Mouse (Mus musculus) left cerebral cortex, adult 8-10 months (tissue): Measurements from ENCODE around the gene Mrpl41. TPM values are rescaled to one million over a fixed set of nuclear protein-coding genes. Genes with fewer than 3 reads are reported as not detected.
"Not testable (repeated sequence)": the region's sequence is repeated elsewhere in the genome, so short reads cannot be mapped to it uniquely, and the experiment has no call there.

Source experiments
- DNase-seq, 2 experiments: peaks; one replicate each; pipeline ENCODE4 v3.0.0; 2022; ENCODE audit warnings: low spot score in 2 of 2
- total RNA-seq, 4 experiments: library from RNA; stranded (reverse); gene quantifications; 2 replicates each; pipeline ENCODE4 v1.2.4; 2022

Mrpl41 gene
- total RNA-seq, result 10 to 100 TPM; 73.6 to 77.5 (median 75.6) TPM

DNA sequence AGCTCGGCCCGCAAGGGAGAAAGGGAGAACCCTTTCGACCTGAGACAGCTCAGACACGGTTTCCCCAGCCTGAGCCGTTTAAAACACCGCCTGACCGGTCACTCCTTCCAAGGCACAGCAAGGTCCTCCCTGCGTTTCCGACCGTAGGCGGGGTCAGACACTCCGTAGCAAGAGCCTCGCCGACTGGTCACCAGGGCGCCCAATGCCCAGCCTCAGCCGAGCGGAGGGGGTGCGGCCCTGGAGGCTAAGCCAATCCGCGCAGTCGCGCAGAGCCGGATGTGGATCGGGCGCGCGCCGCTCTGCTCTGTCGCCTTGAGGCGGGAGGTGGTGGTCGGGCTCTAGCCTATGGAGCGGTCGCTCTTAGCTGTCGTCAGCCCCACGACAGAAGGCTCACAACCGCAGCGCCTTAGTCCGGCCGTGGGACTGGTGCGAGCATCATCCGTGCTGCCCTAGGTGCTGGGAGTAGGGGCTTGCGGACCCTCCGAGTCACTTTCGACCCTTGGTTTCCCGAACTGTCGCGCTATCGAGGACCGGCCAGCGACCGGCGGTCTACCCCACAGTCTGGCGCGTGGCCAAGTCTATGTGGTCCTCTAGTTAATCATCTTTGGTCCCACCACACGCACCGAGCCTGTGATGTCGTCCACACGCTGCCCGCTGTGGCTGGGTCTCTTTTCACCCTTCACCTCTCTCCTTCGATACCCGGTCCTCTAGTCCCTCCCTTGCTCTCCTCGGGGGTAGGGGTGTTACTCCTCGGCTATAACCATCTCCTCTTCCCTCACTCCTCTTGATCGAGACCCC lies at the start of gene Mrpl41:
Gene Mrpl41, minus strand, starts transcription at position 193 of the 798 bp plus-strand sequence.
- DNase-seq, result peak; percentile 84 to 98

- DNase-seq, result no peak
These were observed 47.8 kb upstream of the Mrpl41 start for GRCm38 (mm10) chr2:25022678-25023077.

- DNase-seq, result no peak
These were observed 33.4 kb upstream of the Mrpl41 start for GRCm38 (mm10) chr2:25008250-25008649.

GRCm38 (mm10) chr2:25006767-25007166 lies 31.9 kb upstream of the Mrpl41 start:
- DNase-seq, result no peak

DNA sequence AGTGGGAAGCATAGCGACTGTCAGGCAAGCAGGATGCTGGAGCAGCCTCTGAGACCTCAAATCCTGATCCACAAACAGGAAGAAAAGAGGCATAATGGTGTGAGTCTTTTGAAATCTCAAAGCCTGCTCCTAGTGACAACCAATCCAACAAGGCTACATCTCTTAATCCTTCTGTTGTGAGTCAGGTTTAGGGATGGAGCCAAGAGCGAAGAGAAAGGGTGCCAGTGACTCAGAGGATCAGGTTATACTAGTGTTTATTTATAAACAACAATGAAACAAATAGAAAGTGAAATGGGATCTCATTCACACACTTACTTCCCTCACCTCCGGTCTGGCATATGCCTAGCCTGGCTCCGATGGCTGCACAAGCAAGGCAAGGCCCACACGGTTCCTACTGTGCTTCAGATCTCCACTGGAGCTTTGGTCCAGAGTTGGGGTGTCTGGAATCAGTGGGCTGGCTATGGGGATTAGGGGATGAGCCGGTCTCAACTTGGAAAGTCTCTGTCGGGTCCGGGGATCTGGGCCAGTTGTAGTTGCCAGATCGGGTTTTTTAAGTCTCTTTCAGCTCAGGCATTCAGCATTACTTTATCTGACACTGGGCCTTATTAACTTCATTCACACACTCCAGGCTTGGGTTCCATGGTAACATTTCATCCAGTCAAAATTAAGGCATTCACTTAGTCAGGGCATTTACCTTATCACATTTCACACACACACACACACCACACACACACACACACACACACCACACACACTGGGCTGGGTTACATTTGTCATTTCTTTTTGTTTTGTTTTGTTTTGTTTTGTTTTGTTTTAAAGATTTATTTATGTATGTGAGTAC lies 29.3 kb upstream of the Mrpl41 start:
- no peak for DNase-seq

DNA sequence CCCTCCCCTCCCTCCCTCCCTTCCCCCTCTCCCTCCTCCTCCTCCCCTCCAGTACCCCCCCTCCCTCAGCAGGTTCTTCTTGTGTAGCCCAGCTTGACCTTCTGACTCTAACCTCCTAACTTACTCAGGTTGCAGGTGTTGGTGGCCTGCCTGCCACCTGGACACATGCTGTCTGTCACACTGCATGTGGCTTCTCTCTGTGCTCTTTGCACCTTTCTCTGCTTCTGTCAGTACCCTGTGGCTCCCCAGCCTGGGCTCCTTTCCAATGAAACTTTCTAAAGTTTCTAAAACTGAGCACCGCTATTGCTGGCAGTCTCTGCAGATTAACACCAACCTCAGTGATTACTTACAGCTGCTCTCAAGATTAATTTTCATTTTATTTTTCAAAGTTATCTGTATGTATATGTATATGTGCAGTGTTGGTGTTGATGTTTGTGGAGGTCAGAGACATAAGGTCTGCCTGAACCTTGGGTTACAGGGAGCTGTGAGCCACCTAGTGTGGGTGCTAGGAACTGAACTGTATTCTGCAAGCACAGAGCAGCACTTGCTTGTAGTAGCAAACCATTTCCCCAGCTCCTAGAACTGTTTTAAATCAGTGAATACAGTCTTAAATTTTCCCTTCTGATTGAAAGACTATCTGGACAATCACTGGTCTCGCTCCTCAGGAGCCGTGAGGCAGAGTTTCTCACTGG lies 25.8 kb upstream of the Mrpl41 start:
- DNase-seq, result no peak

- no peak for DNase-seq
These were observed 21.6 kb upstream of the Mrpl41 start for GRCm38 (mm10) chr2:24996471-24996870.

DNA sequence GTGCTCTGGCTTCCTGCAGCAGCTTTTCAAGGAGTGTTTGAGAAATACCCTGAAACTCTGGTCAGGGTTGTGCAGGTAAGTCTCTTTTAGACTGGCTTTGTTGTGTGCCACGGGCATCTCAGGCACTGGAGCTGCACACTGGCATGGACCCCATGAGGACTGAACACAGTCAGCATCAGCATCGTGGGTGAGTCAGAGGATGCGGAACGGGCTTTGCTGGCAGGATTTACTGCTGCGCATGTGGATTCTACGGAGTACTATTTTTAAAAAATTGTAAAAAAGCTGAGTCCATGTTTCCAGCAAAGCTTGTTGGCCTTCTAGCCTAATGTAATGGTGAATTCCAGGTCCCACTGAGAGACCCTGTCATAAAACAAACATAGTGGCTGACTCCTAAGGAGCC lies 20.4 kb upstream of the Mrpl41 start:
- DNase-seq, result peak in 1 of 2 experiments; percentile 30

DNA sequence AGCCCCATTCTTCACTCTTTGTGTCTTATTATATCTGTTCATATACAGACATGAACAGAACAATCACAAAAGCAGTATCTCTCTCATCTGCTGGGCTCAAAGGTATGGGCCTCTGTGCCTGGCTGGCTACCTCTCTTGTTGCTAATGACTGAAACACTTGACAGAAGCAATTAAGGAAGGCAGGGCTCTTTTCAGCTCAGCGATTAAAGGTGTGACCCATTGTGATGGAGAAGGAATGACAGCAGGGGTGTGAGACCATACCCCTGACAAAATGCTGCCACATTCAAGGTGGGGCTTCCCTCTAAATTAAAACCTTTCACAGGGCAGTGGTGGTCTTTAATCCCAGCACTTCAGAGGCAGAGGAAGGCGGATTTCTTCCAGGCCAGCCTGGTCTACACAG lies 12.9 kb upstream of the Mrpl41 start:
- no peak for DNase-seq

DNA sequence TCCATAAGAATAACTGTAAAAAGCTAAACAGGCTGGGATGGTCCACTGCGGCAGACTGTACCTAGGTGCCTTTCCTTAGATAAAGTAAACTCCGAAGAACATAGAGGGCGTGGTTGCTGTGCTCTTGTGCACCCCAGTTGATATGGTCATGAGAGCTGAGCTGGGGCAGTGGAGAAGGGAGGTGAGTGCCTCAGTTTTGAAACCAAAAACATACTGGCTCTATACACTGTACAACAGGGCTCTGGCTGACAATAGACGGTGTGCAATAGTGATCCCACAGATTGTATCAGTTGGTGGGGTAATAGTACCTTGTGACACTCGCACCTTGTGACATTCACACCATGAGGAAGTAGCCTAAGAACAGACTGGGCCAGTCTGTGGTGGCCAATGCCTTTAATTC lies 2.1 kb upstream of the Mrpl41 start:
- DNase-seq, result no peak

DNA sequence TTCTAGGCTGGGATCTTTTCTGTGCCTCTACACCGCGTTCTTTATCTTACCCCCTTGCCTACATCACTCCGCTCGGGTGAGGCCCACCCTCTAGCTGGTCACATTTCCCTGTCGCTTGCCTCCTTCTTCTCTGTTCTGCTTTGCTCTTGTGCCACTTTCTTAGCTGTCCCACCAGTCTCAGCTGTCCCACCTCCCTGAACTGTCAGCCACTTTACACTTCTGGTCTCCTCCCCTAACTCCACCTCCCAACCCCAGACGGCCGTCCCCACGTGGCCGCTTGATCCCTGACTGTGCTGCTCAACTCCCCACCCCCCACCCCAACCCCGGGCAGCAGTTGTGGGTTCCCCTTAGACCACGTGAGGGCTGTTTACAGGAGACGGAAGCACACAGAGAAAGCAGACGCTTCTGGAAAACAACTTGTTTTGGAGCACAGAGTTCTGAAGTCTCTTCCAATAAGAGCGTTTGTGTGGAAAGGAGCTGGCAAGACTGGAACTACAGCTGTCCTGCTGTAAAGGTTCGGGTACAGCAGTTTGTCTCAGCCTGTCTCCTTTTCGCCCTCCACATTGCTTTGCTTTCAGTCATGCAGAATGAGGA lies 903 bp upstream of the Mrpl41 start, which contains the start of gene Pnpla7:
Gene Pnpla7, plus strand, starts transcription at position 330 of the 594 bp plus-strand sequence.
- DNase-seq, result peak; percentile 20 to 67

GRCm38 (mm10) chr2:24974452-24974851 lies 446 bp downstream of the Mrpl41 start:
- not testable (repeated sequence) for DNase-seq

DNA sequence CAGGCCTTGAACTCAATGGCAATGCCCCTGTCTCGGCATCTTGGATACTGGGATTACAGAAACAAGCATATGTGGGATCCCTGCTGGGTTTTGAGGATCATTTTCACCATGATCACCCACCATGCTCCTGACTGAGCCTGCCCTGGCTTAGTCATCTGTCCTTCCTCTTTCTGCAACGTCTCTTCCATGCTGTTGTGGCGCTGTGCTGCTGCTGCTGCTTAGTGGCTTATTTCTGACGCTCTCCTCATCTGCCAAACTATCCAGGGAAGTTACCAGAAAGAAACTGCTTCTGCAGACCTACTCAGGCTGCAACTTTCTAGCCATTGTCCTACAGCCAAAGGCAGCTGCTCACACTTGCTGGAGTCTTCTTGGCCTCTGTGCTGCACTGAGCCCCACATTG lies 4.5 kb downstream of the Mrpl41 start:
- no peak for DNase-seq

DNA sequence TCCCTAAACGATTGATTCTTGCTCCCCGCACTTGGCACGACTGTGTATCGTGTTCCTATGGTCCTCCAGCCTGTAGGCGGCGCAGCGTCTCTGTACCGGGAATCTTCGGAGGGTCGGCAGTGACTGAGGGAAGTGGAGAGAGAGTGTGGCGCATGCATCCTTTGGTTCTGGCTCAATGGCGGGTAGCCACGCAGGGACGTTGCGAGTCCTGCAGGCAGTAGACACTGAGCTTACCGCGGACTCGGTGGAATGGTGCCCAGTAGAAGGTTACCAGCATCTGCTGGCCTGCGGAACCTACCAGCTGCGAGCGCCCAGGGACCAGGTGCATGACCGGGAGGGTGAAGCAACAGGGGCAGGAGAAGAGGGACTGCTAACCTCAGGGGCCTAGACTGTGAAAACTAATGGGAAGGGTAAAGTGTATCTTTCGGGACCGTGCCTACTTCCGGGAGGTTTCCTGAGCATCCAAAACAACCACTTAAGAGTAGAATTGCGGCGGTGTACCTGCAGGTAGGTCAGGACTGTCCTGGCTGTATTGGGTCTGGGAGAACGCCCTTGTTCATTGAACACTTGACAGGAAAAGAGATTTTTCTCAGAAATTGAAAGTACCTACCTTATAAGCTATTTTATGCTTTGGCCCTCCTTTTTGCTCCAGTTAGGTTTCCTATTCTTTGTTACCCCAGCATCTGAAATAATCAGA lies 12.4 kb downstream of the Mrpl41 start, which contains the start of gene Dph7:
Gene Dph7, plus strand, starts transcription at position 97 of the 697 bp plus-strand sequence.
- peak; percentile 77 to 79 for DNase-seq

GRCm38 (mm10) chr2:24960910-24961309 lies 14.0 kb downstream of the Mrpl41 start:
- DNase-seq, result no peak

GRCm38 (mm10) chr2:24952537-24953055 lies 22.3 kb downstream of the Mrpl41 start:
- no peak for DNase-seq

GRCm38 (mm10) chr2:24950189-24950535 lies 24.7 kb downstream of the Mrpl41 start:
- DNase-seq, result no peak

- peak; percentile 92 to 96 for DNase-seq
These were observed 25.3 kb downstream of the Mrpl41 start, which contains the start of gene Zmynd19 for GRCm38 (mm10) chr2:24949421-24950188. Zmynd19 (plus strand) TSS chr2:24949792.

DNA sequence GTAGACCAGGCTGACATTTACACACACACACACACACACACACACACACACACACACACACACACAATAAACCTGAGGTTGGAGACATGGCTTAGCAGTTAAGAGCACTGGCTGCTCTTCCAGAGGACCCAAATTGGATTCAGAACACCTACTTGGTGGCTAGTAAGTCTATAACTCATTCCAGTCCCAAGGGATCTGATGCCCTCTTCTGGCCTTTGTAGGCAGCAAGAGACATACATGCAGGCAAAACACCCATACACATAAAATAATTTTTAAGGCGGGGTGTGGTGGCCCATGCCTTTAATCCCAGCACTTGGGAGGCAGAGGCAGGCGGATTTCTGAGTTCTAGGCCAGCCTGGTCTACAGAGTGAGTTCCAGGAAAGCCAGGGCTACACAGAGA lies 30.6 kb downstream of the Mrpl41 start:
- DNase-seq, result not testable (repeated sequence)

- no peak for DNase-seq
These were observed 32.8 kb downstream of the Mrpl41 start for GRCm38 (mm10) chr2:24942092-24942491.
